In genomic region chr4:43379601-43380000, GRCm38 (mm10) we compare ENCODE assay signal across 36 mouse cellular contexts. TPM values are rescaled to one million over a fixed set of nuclear protein-coding genes. Genes with fewer than 3 reads are reported as not detected.
"Had no signal": no experiment of that assay in that cellular context is flagged by ENCODE, and none has a peak within 500 bp of the region (broad histone marks: within the 10 kb centered on the region; RNA-seq: fewer than 3 reads in every experiment).

No protein-coding gene starts in this region.

- H3K4me2 ChIP-seq: heart, embryonic 11.5 days; heart, embryonic 12.5 days; heart, embryonic 13.5 days; heart, embryonic 15.5 days; hindbrain, embryonic 12.5 days; hindbrain, embryonic 13.5 days; hindbrain, embryonic 14.5 days; kidney, embryonic 15.5 days had no signal

- DNase-seq: heart, adult 2 months; heart, postnatal 10 days; heart, postnatal 14 days; heart, postnatal 36 days; heart, postnatal 4 days; kidney, adult 11 months; kidney, adult 18-20 months; kidney, adult 2 months; kidney, adult 8-10 months; kidney, adult 9 months; kidney, postnatal 10 days; kidney, postnatal 14 days; kidney, postnatal 36 days; kidney, postnatal 4 days; layer of hippocampus, adult 9-11 months; layer of hippocampus, postnatal 36 days had no signal

- ATAC-seq: hindbrain, embryonic 16.5 days; hindbrain, postnatal 0 days; inflammation-experienced regulatory T-cells, adult 6 months had no signal

- H3K4me3 ChIP-seq: heart, adult 2 months; heart, embryonic 10.5 days; heart, embryonic 12.5 days; heart, embryonic 13.5 days; heart, embryonic 15.5 days; hindbrain, embryonic 10.5 days; hindbrain, embryonic 12.5 days; hindbrain, embryonic 13.5 days; hindbrain, embryonic 15.5 days; kidney, embryonic 15.5 days; layer of hippocampus, adult 2 months had no signal

- H3K9me3 ChIP-seq: heart, embryonic 10.5 days; heart, embryonic 12.5 days; heart, embryonic 13.5 days; heart, embryonic 15.5 days; hindbrain, embryonic 10.5 days; hindbrain, embryonic 12.5 days; hindbrain, embryonic 13.5 days; hindbrain, embryonic 15.5 days; kidney, embryonic 15.5 days had no signal

- H3K27me3 ChIP-seq: heart, embryonic 15.5 days; hindbrain, embryonic 12.5 days; hindbrain, embryonic 13.5 days; hindbrain, embryonic 15.5 days had no signal

- H3K36me3 ChIP-seq: heart, embryonic 12.5 days; hindbrain, embryonic 10.5 days; hindbrain, embryonic 12.5 days; hindbrain, embryonic 13.5 days; hindbrain, embryonic 15.5 days; kidney, embryonic 15.5 days had no signal

- H3K9ac ChIP-seq: heart, embryonic 12.5 days; heart, embryonic 13.5 days; heart, embryonic 15.5 days; hindbrain, embryonic 12.5 days; hindbrain, embryonic 14.5 days; hindbrain, embryonic 15.5 days; kidney, embryonic 15.5 days had no signal

- H3K27ac ChIP-seq: heart, adult 2 months; heart, embryonic 10.5 days; heart, embryonic 13.5 days; heart, embryonic 15.5 days; hindbrain, embryonic 10.5 days; hindbrain, embryonic 12.5 days; hindbrain, embryonic 13.5 days; hindbrain, embryonic 14.5 days; hindbrain, embryonic 15.5 days; hindbrain, postnatal 0 days; kidney, embryonic 15.5 days; kidney, postnatal 0 days; layer of hippocampus, adult 2 months had no signal

RNA-seq across cellular contexts. Expression of gene Rusc2, which starts 2.2 kb away (rescaled TPM):
- polyA plus RNA-seq: inflammation-experienced regulatory T-cells, adult 6 months had no signal

RNA-seq across cellular contexts. Expression of gene Fam166b, which starts 49.3 kb away (rescaled TPM):
- total RNA-seq: heart, adult 2 months; heart, adult 8-10 months; heart, postnatal 25 days; heart, postnatal 36 days; heart, postnatal 4 days; hematopoietic stem cell, adult 5-6 weeks had no signal
- polyA plus RNA-seq: heart, embryonic 10.5 days; heart, embryonic 12.5 days; heart, embryonic 14.5 days; inflammation-experienced regulatory T-cells, adult 6 months had no signal
